Mouse (Mus musculus): ENCODE results near the gene Pkmyt1. TPM values are rescaled to one million over a fixed set of nuclear protein-coding genes. Genes with fewer than 3 reads are reported as not detected.

Gene Pkmyt1
- polyA plus RNA-seq, 1 experiment from 2014 or later = 52.8 TPM

DNA sequence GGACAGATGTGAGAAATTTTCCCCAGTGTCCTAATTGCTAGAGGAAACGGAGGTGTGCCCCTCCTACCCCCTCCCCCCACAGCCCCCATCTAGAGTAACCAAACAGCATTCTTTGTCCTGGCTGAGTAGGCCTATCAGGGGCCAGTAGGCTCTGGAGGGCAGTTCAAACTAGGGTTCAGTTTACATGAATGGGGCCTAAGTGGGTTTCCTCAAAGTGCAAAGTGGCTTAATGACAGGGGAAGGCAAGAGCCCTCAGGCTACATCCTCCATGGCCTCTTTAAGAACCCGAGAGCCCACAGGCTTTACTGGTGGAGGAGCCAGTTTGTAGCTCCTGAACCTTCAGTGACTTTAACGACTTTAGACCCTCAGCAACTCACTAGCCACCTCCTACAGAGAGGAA is 30.3 kb upstream of the Pkmyt1 start:
- no peak for ATAC-seq (ENCODE audit: low FRiP score, low read depth)

GRCm38 (mm10) chr17:23699131-23700077 is 26.7 kb upstream of the Pkmyt1 start:
- Histone ChIP-seq H3K4me2 (replicated peaks) (peak overlapping the region; percentile 100), H3K36me3 (no peaks in the 10 kb centered on the region), H3K4me1 (peaks cover 21% of the 10 kb centered on the region), H3K27ac (no peak overlapping the region), H3K9me3 (no peaks in the 10 kb centered on the region), H3K4me3 (peak overlapping the region; percentile 64), H3K9ac (peak overlapping the region; percentile 69), H3K27me3 (peaks cover 55% of the 10 kb centered on the region)
- peak; percentile 22 for ATAC-seq (ENCODE audit: low FRiP score, low read depth)
- under 1% methylated on average over 62 of the region's 101 CpGs for WGBS

More for the DNA sequence above, 30.3 kb upstream of the Pkmyt1 start:
- H3K27me3 ChIP-seq = peaks cover 38% of the 10 kb centered on the region
- H3K4me1 ChIP-seq = peaks cover 21% of the 10 kb centered on the region
- H3K9me3 ChIP-seq = no peaks in the 10 kb centered on the region
- no peak overlapping the region for H3K4me3 ChIP-seq
- H3K27ac ChIP-seq = no peak overlapping the region
- no peak overlapping the region for H3K9ac ChIP-seq
- H3K4me2 ChIP-seq (replicated peaks) = no peak overlapping the region
- H3K36me3 ChIP-seq = no peaks in the 10 kb centered on the region
- WGBS = 2% methylated on average over 3 of the region's 3 CpGs

- under 1% methylated on average over 27 of the region's 28 CpGs for WGBS
- Histone ChIP-seq H3K4me2 (replicated peaks) (peak overlapping the region; percentile 100), H3K4me1 (peaks cover 21% of the 10 kb centered on the region), H3K27me3 (peaks cover 55% of the 10 kb centered on the region), H3K9ac (peak overlapping the region; percentile 69; the same call in 1 of the 2 replicates), H3K9me3 (no peaks in the 10 kb centered on the region), H3K4me3 (peak overlapping the region; percentile 64), H3K27ac (no peak overlapping the region), H3K36me3 (no peaks in the 10 kb centered on the region)
- peak; percentile 88 for ATAC-seq (ENCODE audit: low FRiP score, low read depth)
Measured at GRCm38 (mm10) chr17:23700079-23700478, 26.1 kb upstream of the Pkmyt1 start.

- peaks cover 7% of the 10 kb centered on the region for H3K4me1 ChIP-seq
- peaks cover 50% of the 10 kb centered on the region for H3K27me3 ChIP-seq
- no peak overlapping the region for H3K9ac ChIP-seq
- no peaks in the 10 kb centered on the region for H3K9me3 ChIP-seq
- no peak for ATAC-seq (ENCODE audit: low FRiP score, low read depth)
- no peak overlapping the region for H3K4me3 ChIP-seq
- no peak overlapping the region for H3K4me2 ChIP-seq (replicated peaks)
- H3K27ac ChIP-seq = no peak overlapping the region
- 82% methylated on average over 9 of the region's 9 CpGs for WGBS
- H3K36me3 ChIP-seq = no peaks in the 10 kb centered on the region
Measured at GRCm38 (mm10) chr17:23703301-23703700, 22.8 kb upstream of the Pkmyt1 start.

DNA sequence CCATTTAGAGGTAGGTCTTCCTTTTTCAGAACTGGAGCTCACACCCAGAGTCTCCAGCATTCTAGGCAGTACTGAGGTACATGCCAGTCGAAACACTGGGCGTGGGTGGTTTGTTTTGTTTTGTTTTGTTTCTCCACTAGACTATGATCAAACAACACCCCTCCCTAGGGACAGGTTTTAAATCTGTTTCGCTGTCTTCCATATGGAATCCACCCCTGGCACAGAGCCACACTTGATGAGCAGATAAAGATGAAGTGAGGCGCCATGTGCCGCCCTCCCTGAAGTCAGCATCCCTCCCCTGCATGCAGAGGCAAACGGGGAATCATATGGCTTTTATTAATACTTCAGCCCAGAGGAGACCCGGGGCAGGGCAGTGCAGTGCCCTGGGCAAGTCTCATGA is 21.4 kb upstream of the Pkmyt1 start:
- Histone ChIP-seq H3K9me3 (no peaks in the 10 kb centered on the region), H3K27me3 (peaks cover 37% of the 10 kb centered on the region), H3K27ac (no peak overlapping the region), H3K4me2 (replicated peaks) (no peak overlapping the region), H3K4me3 (no peak overlapping the region), H3K9ac (no peak overlapping the region), H3K36me3 (no peaks in the 10 kb centered on the region), H3K4me1 (0 out of 2 replicates have a peak, but pooled peaks cover under 1% of the 10 kb centered on the region)
- ATAC-seq (ENCODE audit: low FRiP score, low read depth) = no peak
- 38% methylated on average over 7 of the region's 7 CpGs for WGBS

DNA sequence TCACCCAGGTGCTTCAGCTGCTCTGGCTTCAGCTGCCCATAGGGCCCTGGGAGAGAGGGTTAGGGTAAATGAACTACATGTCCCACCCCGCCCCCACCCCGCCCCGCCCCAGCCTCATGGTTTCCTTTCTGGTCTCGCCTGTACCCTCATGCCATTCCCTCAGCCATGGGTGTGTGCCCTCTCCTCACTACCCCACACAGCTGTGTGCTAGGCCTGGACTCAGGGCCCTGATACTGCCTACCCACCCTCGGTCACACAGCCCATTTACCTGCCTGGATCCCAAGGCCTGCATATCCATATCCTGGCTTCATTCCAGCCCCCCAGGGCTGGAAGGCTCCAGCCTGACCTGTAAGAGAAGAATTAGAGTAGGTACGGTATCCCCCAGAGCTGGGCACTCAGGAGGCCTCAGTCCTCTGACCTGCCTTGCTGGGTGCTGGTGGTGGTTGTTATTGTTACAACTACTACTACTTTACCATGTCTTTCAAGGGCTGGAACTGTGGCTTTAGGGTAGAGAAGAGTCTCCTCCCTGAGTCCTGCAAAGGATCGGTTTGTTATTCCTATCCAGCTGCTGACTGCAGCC is 20.5 kb upstream of the Pkmyt1 start:
- Histone ChIP-seq H3K9me3 (no peaks in the 10 kb centered on the region), H3K36me3 (no peaks in the 10 kb centered on the region), H3K27ac (no peak overlapping the region), H3K9ac (no peak overlapping the region), H3K27me3 (peaks cover 31% of the 10 kb centered on the region), H3K4me1 (no peaks in the 10 kb centered on the region), H3K4me2 (replicated peaks) (no peak overlapping the region), H3K4me3 (no peak overlapping the region)
- 70% methylated on average over 7 of the region's 7 CpGs for WGBS
- no peak for ATAC-seq (ENCODE audit: low FRiP score, low read depth)

DNA sequence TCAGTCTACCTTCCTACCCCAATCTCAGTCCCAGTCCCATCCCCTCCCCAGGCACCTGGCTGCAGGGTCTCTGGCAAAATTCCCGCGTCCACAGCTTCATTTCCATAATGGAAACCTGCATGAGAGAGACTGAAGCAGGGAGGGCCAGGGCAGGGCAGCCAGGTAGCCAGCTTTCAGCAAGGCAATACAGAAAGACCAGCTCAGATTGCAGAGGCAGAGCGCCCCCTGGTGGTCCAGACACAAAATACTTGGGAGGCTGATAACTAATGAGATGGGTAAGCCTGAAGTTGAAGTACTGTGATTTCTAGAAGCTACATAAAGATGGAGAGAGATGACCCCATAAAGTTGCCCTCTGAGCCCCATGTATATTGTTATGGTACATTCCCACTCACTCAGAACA is 19.9 kb upstream of the Pkmyt1 start:
- Histone ChIP-seq H3K9me3 (no peaks in the 10 kb centered on the region), H3K27ac (no peak overlapping the region)
- ATAC-seq (ENCODE audit: low FRiP score, low read depth) = 0 out of 2 replicates have a peak, but pooled peaks have one; percentile 62

DNA sequence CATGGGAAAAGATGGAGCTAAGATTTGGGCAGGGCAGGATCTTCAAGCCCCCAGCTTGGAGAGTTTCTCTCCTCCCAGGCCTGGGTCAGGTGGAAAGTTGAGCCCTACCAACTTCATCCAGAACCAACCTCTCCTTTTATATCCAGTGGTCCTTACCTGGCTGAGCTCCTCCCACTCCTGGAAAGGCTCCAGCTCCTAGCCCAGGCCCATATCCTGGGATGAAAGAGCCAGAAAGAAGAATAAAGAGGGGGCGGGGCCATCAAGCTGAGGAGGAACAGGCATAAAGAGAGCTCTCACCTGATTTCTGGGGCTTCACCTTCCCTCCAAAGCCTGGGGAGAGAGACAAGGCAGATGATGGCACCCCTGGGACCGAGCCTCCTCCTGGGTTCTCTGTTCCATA is 9.1 kb upstream of the Pkmyt1 start:
- no peak overlapping the region for H3K4me3 ChIP-seq
- H3K4me2 ChIP-seq (replicated peaks) = no peak overlapping the region
- no peak for ATAC-seq (ENCODE audit: low FRiP score, low read depth)
- WGBS = 57% methylated on average over 2 of the region's 2 CpGs
- 0 out of 2 replicates have a peak, but pooled peaks cover 3% of the 10 kb centered on the region for H3K27me3 ChIP-seq
- no peaks in the 10 kb centered on the region for H3K9me3 ChIP-seq
- no peaks in the 10 kb centered on the region for H3K36me3 ChIP-seq
- H3K9ac ChIP-seq = no peak overlapping the region
- H3K4me1 ChIP-seq = no peaks in the 10 kb centered on the region
- H3K27ac ChIP-seq = no peak overlapping the region

More for the DNA sequence above, 19.9 kb upstream of the Pkmyt1 start:
- Histone ChIP-seq H3K4me2 (replicated peaks) (no peak overlapping the region), H3K36me3 (no peaks in the 10 kb centered on the region), H3K4me1 (no peaks in the 10 kb centered on the region), H3K27me3 (peaks cover 25% of the 10 kb centered on the region), H3K9ac (no peak overlapping the region), H3K4me3 (no peak overlapping the region)
- WGBS = 0% methylated on average over 3 of the region's 3 CpGs

DNA sequence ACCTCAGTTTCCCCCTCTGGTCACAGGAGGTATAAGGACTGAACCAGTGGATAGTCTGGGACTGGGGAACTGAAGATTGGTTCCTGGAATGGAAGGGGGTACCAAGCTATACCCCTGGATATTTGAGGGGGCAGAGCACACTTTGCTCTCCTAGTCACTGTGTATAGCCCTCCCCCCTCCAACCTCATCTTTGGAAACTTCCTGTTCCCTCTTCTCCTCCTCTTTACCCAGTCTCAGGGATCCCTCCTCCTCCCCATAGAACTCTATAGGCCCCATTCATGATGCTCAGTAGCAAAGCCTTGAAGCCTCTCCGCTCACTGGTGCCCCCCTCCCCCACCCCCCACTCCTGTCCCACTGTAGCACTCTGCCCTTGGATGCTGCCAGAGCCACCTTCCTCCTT is 6.7 kb upstream of the Pkmyt1 start:
- 35% methylated on average over 1 of the region's 1 CpGs for WGBS
- Histone ChIP-seq H3K9me3 (no peaks in the 10 kb centered on the region), H3K27ac (no peak overlapping the region), H3K27me3 (0 out of 2 replicates have a peak, but pooled peaks cover 3% of the 10 kb centered on the region), H3K4me3 (no peak overlapping the region), H3K9ac (no peak overlapping the region), H3K4me1 (no peaks in the 10 kb centered on the region), H3K36me3 (no peaks in the 10 kb centered on the region), H3K4me2 (replicated peaks) (no peak overlapping the region)
- no peak for ATAC-seq (ENCODE audit: low FRiP score, low read depth)

DNA sequence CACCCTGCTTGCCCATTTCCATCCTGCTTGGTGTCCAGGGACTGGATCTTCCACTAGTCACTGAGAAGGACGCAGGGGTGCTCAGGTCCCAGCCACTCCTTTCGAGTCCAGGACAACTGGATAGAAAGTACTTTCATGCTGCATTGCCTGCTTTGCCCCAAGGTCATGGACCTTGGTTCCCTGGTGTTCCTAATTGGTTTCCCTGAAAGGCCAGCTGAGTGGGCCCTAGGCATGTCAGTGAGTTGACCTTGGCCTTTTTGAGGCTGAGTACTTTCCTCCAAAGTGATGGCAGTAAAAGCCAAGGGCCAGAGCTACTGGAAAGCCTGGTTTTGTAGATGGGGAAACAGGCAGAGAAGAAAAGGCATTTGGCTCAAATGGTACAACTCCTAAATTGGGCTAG is 4.2 kb upstream of the Pkmyt1 start:
- Histone ChIP-seq H3K4me2 (replicated peaks) (no peak overlapping the region), H3K27ac (no peak overlapping the region), H3K9ac (no peak overlapping the region; the same call in 1 of the 2 replicates), H3K9me3 (no peaks in the 10 kb centered on the region), H3K27me3 (0 out of 2 replicates have a peak, but pooled peaks cover 3% of the 10 kb centered on the region), H3K4me3 (no peak overlapping the region), H3K4me1 (peaks cover 8% of the 10 kb centered on the region), H3K36me3 (no peaks in the 10 kb centered on the region)
- no peak for ATAC-seq (ENCODE audit: low FRiP score, low read depth)
- WGBS = 83% methylated on average over 2 of the region's 2 CpGs

GRCm38 (mm10) chr17:23722376-23723125 is 3.6 kb upstream of the Pkmyt1 start, which contains the start of gene 1520401A03Rik:
Gene 1520401A03Rik, minus strand, starts transcription at chr17:23722783.
- Histone ChIP-seq H3K4me1 (peaks cover 15% of the 10 kb centered on the region), H3K27me3 (0 out of 2 replicates have a peak, but pooled peaks cover 3% of the 10 kb centered on the region), H3K4me2 (replicated peaks) (no peak within 1 kb of the TSS), H3K4me3 (no peak within 1 kb of the TSS), H3K27ac (no peak within 1 kb of the TSS), H3K9me3 (no peaks in the 10 kb centered on the region), H3K9ac (no peak within 1 kb of the TSS; the same call in 1 of the 2 replicates), H3K36me3 (no peaks in the 10 kb centered on the region)
- no peak for ATAC-seq (ENCODE audit: low FRiP score, low read depth)
- 64% methylated on average over 7 of the region's 7 CpGs for WGBS
